Mouse (Mus musculus): ENCODE results near the gene Rilpl1. TPM values are rescaled to one million over a fixed set of nuclear protein-coding genes. Genes with fewer than 3 reads are reported as not detected.

The Rilpl1 gene
- polyA plus RNA-seq, 1 experiment from 2014 or later = 21.6 TPM

DNA sequence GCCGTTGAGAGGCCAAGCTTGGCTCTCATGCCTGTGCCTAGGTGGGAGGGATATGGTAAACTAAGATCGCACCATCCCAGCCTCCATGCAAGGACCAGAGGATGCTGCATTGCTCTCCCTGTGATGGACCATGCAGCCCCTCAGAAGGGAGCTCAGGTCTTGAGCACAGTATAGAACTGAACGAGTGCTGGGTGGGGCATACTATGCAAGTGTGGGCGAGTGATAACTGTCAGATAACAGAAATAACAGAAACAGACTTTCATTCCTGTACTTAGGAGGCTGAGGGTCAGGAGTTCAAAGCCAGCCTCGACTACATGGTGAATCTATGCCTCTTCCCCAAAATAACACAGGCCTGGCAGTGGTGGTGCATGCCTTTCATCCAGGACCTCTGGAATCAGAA is 3.8 kb upstream of the Rilpl1 start:
- DNase-seq (ENCODE audit: low spot score) (no peak), ATAC-seq (replicated peaks; ENCODE audit: low FRiP score) (no peak)
- no peaks in the 10 kb centered on the region for H3K9me3 ChIP-seq (ENCODE audit: control insufficient read depth, low read length)
- H3K4me1 ChIP-seq (replicated peaks; ENCODE audit: control insufficient read depth, insufficient read depth, low read length) = peaks cover 4% of the 10 kb centered on the region; the same call in 1 of the 2 replicates
- no peak overlapping the region for H3K27ac ChIP-seq (ENCODE audit: low read depth, low read length)
- 79% methylated on average over 5 of the region's 5 CpGs for WGBS
- no peak overlapping the region for H3K4me3 ChIP-seq (ENCODE audit: low read depth, low read length)
- H3K36me3 ChIP-seq (ENCODE audit: control insufficient read depth, insufficient read depth, low read length) = no peaks in the 10 kb centered on the region
- H3K9ac ChIP-seq (ENCODE audit: low read length) = no peak overlapping the region
- H3K27me3 ChIP-seq (ENCODE audit: control insufficient read depth, insufficient read depth, low read length) = no peaks in the 10 kb centered on the region
- no peak overlapping the region for H3K4me2 ChIP-seq (ENCODE audit: low read depth, low read length, severe bottlenecking)

GRCm38 (mm10) chr5:124532451-124532850 is 1.3 kb upstream of the Rilpl1 start:
- peaks cover 16% of the 10 kb centered on the region for H3K4me1 ChIP-seq (replicated peaks; ENCODE audit: control insufficient read depth, insufficient read depth, low read length)
- WGBS = 38% methylated on average over 7 of the region's 7 CpGs
- H3K27me3 ChIP-seq (ENCODE audit: control insufficient read depth, insufficient read depth, low read length) = no peaks in the 10 kb centered on the region
- no peak overlapping the region for H3K4me2 ChIP-seq (ENCODE audit: low read depth, low read length, severe bottlenecking)
- no peak for ATAC-seq (replicated peaks; ENCODE audit: low FRiP score)
- H3K36me3 ChIP-seq (ENCODE audit: control insufficient read depth, insufficient read depth, low read length) = no peaks in the 10 kb centered on the region
- H3K4me3 ChIP-seq (ENCODE audit: low read depth, low read length) = no peak overlapping the region
- no peaks in the 10 kb centered on the region for H3K9me3 ChIP-seq (ENCODE audit: control insufficient read depth, low read length)
- no peak overlapping the region for H3K9ac ChIP-seq (ENCODE audit: low read length)
- H3K27ac ChIP-seq (ENCODE audit: low read depth, low read length) = no peak overlapping the region
- DNase-seq (ENCODE audit: low spot score) = no peak

DNA sequence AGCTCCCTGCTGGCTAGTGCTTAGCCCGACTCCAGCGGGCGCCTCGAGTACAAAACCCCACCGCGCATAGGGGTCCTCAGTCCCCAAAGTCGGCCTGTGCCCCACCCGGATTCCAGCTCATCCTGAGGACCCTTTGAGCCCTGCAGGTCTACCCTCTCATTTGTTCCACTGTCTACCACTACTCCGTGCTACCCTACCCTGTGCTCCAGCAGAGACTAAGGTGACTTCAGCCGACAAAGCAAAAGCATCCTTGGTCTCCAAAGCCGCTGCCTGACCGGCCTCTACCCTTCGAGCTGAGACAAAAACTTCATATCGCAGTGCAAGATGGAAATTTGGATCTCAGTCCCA is 366 bp upstream of the Rilpl1 start:
- peak; percentile 72; the same call in 1 of the 2 replicates for ATAC-seq (replicated peaks; ENCODE audit: low FRiP score)
- DNase-seq (ENCODE audit: low spot score) = no peak
- H3K4me3 ChIP-seq (ENCODE audit: low read depth, low read length) = peak overlapping the region; percentile 62
- no peaks in the 10 kb centered on the region for H3K36me3 ChIP-seq (ENCODE audit: control insufficient read depth, insufficient read depth, low read length)
- H3K9ac ChIP-seq (ENCODE audit: low read length) = peak overlapping the region; percentile 70
- 9% methylated on average over 14 of the region's 14 CpGs for WGBS
- H3K4me1 ChIP-seq (replicated peaks; ENCODE audit: control insufficient read depth, insufficient read depth, low read length) = peaks cover 16% of the 10 kb centered on the region
- no peaks in the 10 kb centered on the region for H3K9me3 ChIP-seq (ENCODE audit: control insufficient read depth, low read length)
- no peaks in the 10 kb centered on the region for H3K27me3 ChIP-seq (ENCODE audit: control insufficient read depth, insufficient read depth, low read length)
- H3K4me2 ChIP-seq (ENCODE audit: low read depth, low read length, severe bottlenecking) = peak overlapping the region; percentile 54
- peak overlapping the region; percentile 55; the same call in 1 of the 2 replicates for H3K27ac ChIP-seq (ENCODE audit: low read depth, low read length)

DNA sequence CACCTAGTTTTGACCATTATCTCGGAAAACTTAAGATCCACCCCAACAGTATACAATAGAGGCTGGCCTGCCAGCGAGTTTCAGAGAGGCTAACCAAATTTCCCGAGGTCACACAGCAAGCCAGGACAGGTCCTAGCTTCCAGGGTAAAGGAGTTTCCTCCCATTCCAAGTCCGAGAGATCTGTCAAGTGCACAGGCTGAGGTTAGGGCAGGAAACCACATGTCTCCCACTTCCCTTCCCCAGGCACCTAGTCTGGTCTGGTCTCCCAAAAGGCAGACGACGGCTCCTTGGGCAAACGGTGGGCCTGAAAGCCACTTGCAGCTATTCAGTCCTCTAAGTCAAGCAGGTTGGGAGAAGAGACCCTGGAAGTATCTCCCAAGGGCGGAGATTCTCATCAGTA is 1.5 kb downstream of the Rilpl1 start:
- no peaks in the 10 kb centered on the region for H3K27me3 ChIP-seq (ENCODE audit: control insufficient read depth, insufficient read depth, low read length)
- H3K4me3 ChIP-seq (ENCODE audit: low read depth, low read length) = peak overlapping the region; percentile 62

DNA sequence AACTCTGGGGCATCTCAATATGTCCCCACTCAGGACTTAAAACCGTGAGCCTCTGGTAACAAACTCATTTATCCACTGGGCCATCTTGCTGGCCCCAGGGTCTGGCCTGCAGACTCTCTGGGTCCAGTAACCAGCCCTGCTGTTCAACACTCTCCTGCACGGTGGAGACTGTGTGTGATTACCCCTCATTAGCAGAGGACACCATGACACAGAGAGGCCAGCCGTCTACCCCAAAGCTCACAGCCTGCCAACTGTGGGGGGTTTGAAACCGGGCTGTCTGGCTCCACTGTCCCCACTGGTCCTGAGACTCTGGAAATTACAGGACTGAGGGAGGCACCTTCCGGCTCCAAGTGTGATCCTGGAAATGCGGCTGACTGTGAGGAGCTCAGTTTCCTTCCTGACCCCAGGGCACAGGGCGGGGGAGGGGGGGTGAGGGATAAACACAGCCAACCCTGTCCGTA is 2.0 kb downstream of the Rilpl1 start:
- no peaks in the 10 kb centered on the region for H3K9me3 ChIP-seq (ENCODE audit: control insufficient read depth, low read length)
- H3K9ac ChIP-seq (ENCODE audit: low read length) = peak overlapping the region; percentile 27
- DNase-seq (ENCODE audit: low spot score) (no peak), ATAC-seq (replicated peaks; ENCODE audit: low FRiP score) (no peak)
- H3K4me1 ChIP-seq (replicated peaks; ENCODE audit: control insufficient read depth, insufficient read depth, low read length) = peaks cover 16% of the 10 kb centered on the region
- WGBS = 45% methylated on average over 8 of the region's 8 CpGs
- H3K27me3 ChIP-seq (ENCODE audit: control insufficient read depth, insufficient read depth, low read length) = no peaks in the 10 kb centered on the region
- H3K36me3 ChIP-seq (ENCODE audit: control insufficient read depth, insufficient read depth, low read length) = no peaks in the 10 kb centered on the region
- no peak overlapping the region for H3K27ac ChIP-seq (ENCODE audit: low read depth, low read length)
- peak overlapping the region; percentile 54; the same call in 1 of the 2 replicates for H3K4me2 ChIP-seq (ENCODE audit: low read depth, low read length, severe bottlenecking)
- H3K4me3 ChIP-seq (ENCODE audit: low read depth, low read length) = peak overlapping the region; percentile 62

More for the DNA sequence above, 1.5 kb downstream of the Rilpl1 start:
- no peak for DNase-seq (ENCODE audit: low spot score)
- 71% methylated on average over 8 of the region's 8 CpGs for WGBS
- Histone ChIP-seq H3K4me1 (replicated peaks; ENCODE audit: control insufficient read depth, insufficient read depth, low read length) (peaks cover 16% of the 10 kb centered on the region), H3K4me2 (ENCODE audit: low read depth, low read length, severe bottlenecking) (peak overlapping the region; percentile 54; the same call in 1 of the 2 replicates), H3K9me3 (ENCODE audit: control insufficient read depth, low read length) (no peaks in the 10 kb centered on the region), H3K27ac (ENCODE audit: low read depth, low read length) (no peak overlapping the region), H3K36me3 (ENCODE audit: control insufficient read depth, insufficient read depth, low read length) (no peaks in the 10 kb centered on the region), H3K9ac (ENCODE audit: low read length) (peak overlapping the region; percentile 27)
- no peak for ATAC-seq (replicated peaks; ENCODE audit: low FRiP score)

- WGBS = 56% methylated on average over 9 of the region's 9 CpGs
- no peak for ATAC-seq (replicated peaks; ENCODE audit: low FRiP score)
- Histone ChIP-seq H3K9me3 (ENCODE audit: control insufficient read depth, low read length) (no peaks in the 10 kb centered on the region), H3K4me1 (replicated peaks; ENCODE audit: control insufficient read depth, insufficient read depth, low read length) (peaks cover 16% of the 10 kb centered on the region), H3K27ac (ENCODE audit: low read depth, low read length) (no peak overlapping the region), H3K36me3 (ENCODE audit: control insufficient read depth, insufficient read depth, low read length) (no peaks in the 10 kb centered on the region), H3K9ac (ENCODE audit: low read length) (peak overlapping the region; percentile 27), H3K27me3 (ENCODE audit: control insufficient read depth, insufficient read depth, low read length) (no peaks in the 10 kb centered on the region), H3K4me2 (ENCODE audit: low read depth, low read length, severe bottlenecking) (peak overlapping the region; percentile 54; the same call in 1 of the 2 replicates), H3K4me3 (ENCODE audit: low read depth, low read length) (0 out of 2 replicates have a peak overlapping the region, but pooled peaks have one; percentile 62)
- no peak for DNase-seq (ENCODE audit: low spot score)
Measured at GRCm38 (mm10) chr5:124528791-124529190, 2.4 kb downstream of the Rilpl1 start.

- Histone ChIP-seq H3K27me3 (ENCODE audit: control insufficient read depth, insufficient read depth, low read length) (no peaks in the 10 kb centered on the region), H3K4me2 (ENCODE audit: low read depth, low read length, severe bottlenecking) (0 out of 2 replicates have a peak overlapping the region, but pooled peaks have one; percentile 54), H3K36me3 (ENCODE audit: control insufficient read depth, insufficient read depth, low read length) (no peaks in the 10 kb centered on the region), H3K4me1 (replicated peaks; ENCODE audit: control insufficient read depth, insufficient read depth, low read length) (peaks cover 16% of the 10 kb centered on the region), H3K27ac (ENCODE audit: low read depth, low read length) (no peak overlapping the region), H3K4me3 (ENCODE audit: low read depth, low read length) (no peak overlapping the region), H3K9ac (ENCODE audit: low read length) (peak overlapping the region; percentile 27), H3K9me3 (ENCODE audit: control insufficient read depth, low read length) (no peaks in the 10 kb centered on the region)
- no peak for DNase-seq (ENCODE audit: low spot score)
- WGBS = 80% methylated on average over 4 of the region's 4 CpGs
- ATAC-seq (replicated peaks; ENCODE audit: low FRiP score) = no peak
Measured at GRCm38 (mm10) chr5:124528351-124528750, 2.8 kb downstream of the Rilpl1 start.

DNA sequence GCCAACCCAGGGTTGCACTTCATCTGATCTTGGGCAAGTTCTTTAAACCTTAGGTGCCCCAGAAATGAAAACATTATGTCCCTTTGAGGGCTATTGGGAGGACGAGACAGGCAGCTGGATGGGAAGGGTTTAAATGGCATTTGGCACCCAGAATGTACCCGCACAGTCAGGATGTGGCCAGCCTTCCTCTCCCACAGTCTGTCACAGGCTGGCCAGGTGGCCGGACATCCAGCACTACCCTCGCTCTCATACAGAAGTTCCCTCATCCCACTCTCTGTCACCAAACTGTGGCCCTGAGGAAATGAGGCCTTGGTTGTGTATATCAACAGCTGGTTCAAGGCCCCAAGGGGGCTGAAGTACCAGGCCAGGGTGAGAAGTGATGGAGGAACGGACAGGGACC is 6.2 kb downstream of the Rilpl1 start:
- no peak overlapping the region for H3K27ac ChIP-seq (ENCODE audit: low read depth, low read length)
- no peak overlapping the region for H3K4me2 ChIP-seq (ENCODE audit: low read depth, low read length, severe bottlenecking)
- DNase-seq (ENCODE audit: low spot score) = no peak
- peaks cover 11% of the 10 kb centered on the region for H3K4me1 ChIP-seq (replicated peaks; ENCODE audit: control insufficient read depth, insufficient read depth, low read length)
- H3K27me3 ChIP-seq (ENCODE audit: control insufficient read depth, insufficient read depth, low read length) = no peaks in the 10 kb centered on the region
- 88% methylated on average over 5 of the region's 5 CpGs for WGBS
- H3K36me3 ChIP-seq (ENCODE audit: control insufficient read depth, insufficient read depth, low read length) = no peaks in the 10 kb centered on the region; the same call in 1 of the 2 replicates
- H3K9me3 ChIP-seq (ENCODE audit: control insufficient read depth, low read length) = no peaks in the 10 kb centered on the region
- ATAC-seq (replicated peaks; ENCODE audit: low FRiP score) = no peak
- no peak overlapping the region for H3K9ac ChIP-seq (ENCODE audit: low read length)
- H3K4me3 ChIP-seq (ENCODE audit: low read depth, low read length) = no peak overlapping the region

DNA sequence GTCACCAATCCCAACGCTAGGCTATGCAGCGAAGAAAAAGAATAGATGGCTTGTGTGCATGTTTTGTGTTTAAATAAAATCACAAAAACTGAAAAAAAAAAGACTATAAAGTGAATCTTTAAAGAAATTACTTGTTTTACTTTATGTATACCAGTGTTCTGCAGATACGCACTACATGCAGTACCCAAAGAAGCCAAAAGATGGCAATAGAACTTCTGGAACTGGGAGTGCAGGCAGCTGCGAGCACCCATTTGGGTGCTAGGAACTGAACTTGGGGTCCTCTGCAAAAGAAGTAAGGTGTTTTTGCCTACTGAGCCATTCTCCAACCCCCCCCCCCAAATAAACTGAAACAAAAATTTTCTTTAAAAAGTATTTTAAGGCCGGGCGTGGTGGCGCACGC is 8.2 kb downstream of the Rilpl1 start:
- 92% methylated on average over 8 of the region's 8 CpGs for WGBS
- Histone ChIP-seq H3K4me3 (ENCODE audit: low read depth, low read length) (no peak overlapping the region), H3K9ac (ENCODE audit: low read length) (no peak overlapping the region), H3K27me3 (ENCODE audit: control insufficient read depth, insufficient read depth, low read length) (no peaks in the 10 kb centered on the region), H3K4me2 (ENCODE audit: low read depth, low read length, severe bottlenecking) (no peak overlapping the region), H3K27ac (ENCODE audit: low read depth, low read length) (no peak overlapping the region), H3K4me1 (replicated peaks; ENCODE audit: control insufficient read depth, insufficient read depth, low read length) (no peaks in the 10 kb centered on the region), H3K9me3 (ENCODE audit: control insufficient read depth, low read length) (no peaks in the 10 kb centered on the region), H3K36me3 (ENCODE audit: control insufficient read depth, insufficient read depth, low read length) (no peaks in the 10 kb centered on the region; the same call in 1 of the 2 replicates)
- no peak for DNase-seq (ENCODE audit: low spot score)
- no peak for ATAC-seq (replicated peaks; ENCODE audit: low FRiP score)

Measured in forebrain, embryonic 11.5 days (tissue).